Mouse (Mus musculus) cerebellum, adult 9-10 months (tissue): ENCODE data around the gene Npnt.

Experiments used
- DNase-seq: peaks from one replicate; pipeline ENCODE4 v3.0.0; 2022

The Npnt gene

GRCm38 (mm10) chr3:132934649-132935048, 15.4 kb downstream of the Npnt start:
- no peak for DNase-seq

GRCm38 (mm10) chr3:132931526-132931925, 18.6 kb downstream of the Npnt start:
- no peak for DNase-seq

- no peak for DNase-seq
Measured at GRCm38 (mm10) chr3:132929866-132930265, 20.2 kb downstream of the Npnt start.

GRCm38 (mm10) chr3:132928186-132928585, 21.9 kb downstream of the Npnt start:
- DNase-seq: no peak

GRCm38 (mm10) chr3:132919798-132920197, 30.3 kb downstream of the Npnt start:
- DNase-seq: no peak

GRCm38 (mm10) chr3:132919240-132919639, 30.9 kb downstream of the Npnt start:
- no peak for DNase-seq

- no peak for DNase-seq
Measured at GRCm38 (mm10) chr3:132917356-132918090, 32.6 kb downstream of the Npnt start.

GRCm38 (mm10) chr3:132915661-132916060, 34.4 kb downstream of the Npnt start:
- no peak for DNase-seq

- DNase-seq: no peak
Measured at GRCm38 (mm10) chr3:132912420-132912819, 37.7 kb downstream of the Npnt start.

GRCm38 (mm10) chr3:132911716-132912115, 38.4 kb downstream of the Npnt start:
- DNase-seq: no peak

GRCm38 (mm10) chr3:132910727-132911126, 39.4 kb downstream of the Npnt start:
- no peak for DNase-seq

- DNase-seq: no peak
Measured at GRCm38 (mm10) chr3:132909736-132910135, 40.4 kb downstream of the Npnt start.

GRCm38 (mm10) chr3:132907506-132908203, 42.4 kb downstream of the Npnt start:
- DNase-seq: no peak

- DNase-seq: no peak
Measured at GRCm38 (mm10) chr3:132905224-132905930, 44.7 kb downstream of the Npnt start.

GRCm38 (mm10) chr3:132903386-132903785, 46.7 kb downstream of the Npnt start:
- no peak for DNase-seq

- DNase-seq: no peak
Measured at GRCm38 (mm10) chr3:132902921-132903320, 47.2 kb downstream of the Npnt start.

- no peak for DNase-seq
Measured at GRCm38 (mm10) chr3:132902206-132902605, 47.9 kb downstream of the Npnt start.

- no peak for DNase-seq
Measured at GRCm38 (mm10) chr3:132897891-132898290, 52.2 kb downstream of the Npnt start.

GRCm38 (mm10) chr3:132897390-132897789, 52.7 kb downstream of the Npnt start:
- DNase-seq: no peak

- no peak for DNase-seq
Measured at GRCm38 (mm10) chr3:132894086-132894485, 56.0 kb downstream of the Npnt start.

- DNase-seq: no peak
Measured at GRCm38 (mm10) chr3:132893676-132894075, 56.4 kb downstream of the Npnt start.

- DNase-seq: no peak
Measured at GRCm38 (mm10) chr3:132893044-132893443, 57.0 kb downstream of the Npnt start.

- no peak for DNase-seq
Measured at GRCm38 (mm10) chr3:132892481-132892880, 57.6 kb downstream of the Npnt start.
